Mouse (Mus musculus): ENCODE results near the gene Ttk.

The Ttk gene

GRCm38 (mm10) chr9:83893767-83894330, 59.4 kb downstream of the Ttk start:
- DNase-seq (ENCODE audit: low read depth, low spot score): no peak

- no peak for DNase-seq (ENCODE audit: low read depth, low spot score)
Observed at GRCm38 (mm10) chr9:83902086-83902485, 67.6 kb downstream of the Ttk start.

- DNase-seq (ENCODE audit: low read depth, low spot score): no peak
Observed at GRCm38 (mm10) chr9:83905820-83906219, 71.3 kb downstream of the Ttk start.

GRCm38 (mm10) chr9:83907017-83907416, 72.5 kb downstream of the Ttk start:
- DNase-seq (ENCODE audit: low read depth, low spot score): no peak

DNA sequence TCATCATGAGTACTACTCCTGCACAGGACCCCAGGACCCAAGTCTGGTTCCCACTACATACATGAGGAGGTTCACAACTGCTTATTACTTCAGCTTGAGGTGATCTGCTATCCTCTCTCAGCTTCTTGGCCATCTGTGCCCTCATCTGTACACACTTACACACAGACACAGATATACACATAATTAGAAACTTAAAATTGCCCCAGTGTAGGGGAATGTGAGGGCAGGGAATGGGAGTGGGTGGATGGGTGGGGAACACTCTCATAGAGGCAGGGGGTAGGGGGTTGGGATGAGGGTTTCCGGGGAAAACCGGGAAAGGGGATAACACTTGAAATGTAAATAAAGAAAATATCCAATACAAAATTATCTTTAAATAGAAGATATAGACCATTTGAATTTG, 75.3 kb downstream of the Ttk start:
- no peak for DNase-seq (ENCODE audit: low read depth, low spot score)

GRCm38 (mm10) chr9:83910926-83911325, 76.4 kb downstream of the Ttk start:
- DNase-seq (ENCODE audit: low read depth, low spot score): no peak

Measured in mesoderm, embryonic 11.5 days (tissue).